ENCODE assay signal across 27 mouse cellular contexts in genomic region chr2:134989650-134990292, GRCm38 (mm10).
DNase-seq lines count a peak whose midpoint lies in the region; ATAC-seq and TF ChIP-seq lines count a peak whose summit lies in the region.
"Had no signal": no experiment of that assay in that cellular context is flagged by ENCODE, and none has a peak within 500 bp of the region (broad histone marks: within the 10 kb centered on the region; RNA-seq: fewer than 3 reads in every experiment).

No protein-coding gene starts in this region.

- H3K9me3 ChIP-seq in liver, embryonic 11.5 days (ENCODE audit: control insufficient read depth, low read length), result no peaks in the 10 kb centered on the region
- H3K9me3 ChIP-seq in liver, postnatal 0 days (ENCODE audit: low read length), result no peaks in the 10 kb centered on the region
- H3K9me3 ChIP-seq in intestine, embryonic 15.5 days, result no peaks in the 10 kb centered on the region
- H3K9me3 ChIP-seq in intestine, postnatal 0 days (ENCODE audit: control insufficient read depth), result no peaks in the 10 kb centered on the region
- no peaks in the 10 kb centered on the region for H3K9me3 ChIP-seq in liver, embryonic 15.5 days (replicated peaks)
- no peaks in the 10 kb centered on the region for H3K9me3 ChIP-seq in forebrain, embryonic 12.5 days
- H3K9me3 ChIP-seq: embryonic facial prominence, embryonic 12.5 days; embryonic facial prominence, embryonic 15.5 days; hindbrain, embryonic 10.5 days; hindbrain, embryonic 13.5 days had no signal

- H3K36me3 ChIP-seq in liver, embryonic 11.5 days (ENCODE audit: control insufficient read depth, insufficient read depth, low read length), result no peaks in the 10 kb centered on the region
- no peaks in the 10 kb centered on the region for H3K36me3 ChIP-seq in liver, postnatal 0 days (replicated peaks; ENCODE audit: insufficient read depth, low read length)
- no peaks in the 10 kb centered on the region for H3K36me3 ChIP-seq in intestine, embryonic 15.5 days
- H3K36me3 ChIP-seq in intestine, postnatal 0 days (ENCODE audit: control insufficient read depth, insufficient read depth), result no peaks in the 10 kb centered on the region
- no peaks in the 10 kb centered on the region for H3K36me3 ChIP-seq in liver, embryonic 15.5 days (replicated peaks)
- no peaks in the 10 kb centered on the region for H3K36me3 ChIP-seq in forebrain, embryonic 12.5 days (replicated peaks)
- H3K36me3 ChIP-seq in kidney, adult 2 months (ENCODE audit: control insufficient read depth, insufficient read depth, low read length), result no peaks in the 10 kb centered on the region
- H3K36me3 ChIP-seq: embryonic facial prominence, embryonic 12.5 days; embryonic facial prominence, embryonic 15.5 days; hindbrain, embryonic 10.5 days; hindbrain, embryonic 13.5 days had no signal

- no peaks in the 10 kb centered on the region for H3K4me1 ChIP-seq in liver, embryonic 11.5 days (replicated peaks; ENCODE audit: control insufficient read depth, insufficient read depth, low read length)
- H3K4me1 ChIP-seq in liver, postnatal 0 days (ENCODE audit: insufficient read depth), result no peaks in the 10 kb centered on the region
- H3K4me1 ChIP-seq in intestine, embryonic 15.5 days (replicated peaks), result no peaks in the 10 kb centered on the region
- H3K4me1 ChIP-seq in intestine, postnatal 0 days (replicated peaks; ENCODE audit: control insufficient read depth, insufficient read depth, low read length), result no peaks in the 10 kb centered on the region; the same call in 1 of the 2 replicates
- no peaks in the 10 kb centered on the region for H3K4me1 ChIP-seq in liver, embryonic 15.5 days (replicated peaks)
- no peaks in the 10 kb centered on the region for H3K4me1 ChIP-seq in forebrain, embryonic 12.5 days
- H3K4me1 ChIP-seq in kidney, adult 2 months (ENCODE audit: control insufficient read depth, insufficient read depth, low read length), result no peaks in the 10 kb centered on the region
- H3K4me1 ChIP-seq: embryonic facial prominence, embryonic 12.5 days; embryonic facial prominence, embryonic 15.5 days; hindbrain, embryonic 10.5 days; hindbrain, embryonic 13.5 days had no signal

- H3K27me3 ChIP-seq in liver, embryonic 11.5 days (replicated peaks; ENCODE audit: control insufficient read depth, insufficient read depth, low read length), result no peaks in the 10 kb centered on the region
- no peaks in the 10 kb centered on the region for H3K27me3 ChIP-seq in liver, postnatal 0 days (ENCODE audit: insufficient read depth, low read length)
- H3K27me3 ChIP-seq in intestine, embryonic 15.5 days (replicated peaks), result no peaks in the 10 kb centered on the region
- H3K27me3 ChIP-seq in intestine, postnatal 0 days (replicated peaks; ENCODE audit: control insufficient read depth, insufficient read depth, low read length), result no peaks in the 10 kb centered on the region
- no peaks in the 10 kb centered on the region for H3K27me3 ChIP-seq in liver, embryonic 15.5 days
- no peaks in the 10 kb centered on the region for H3K27me3 ChIP-seq in forebrain, embryonic 12.5 days
- H3K27me3 ChIP-seq in kidney, adult 2 months (replicated peaks; ENCODE audit: control insufficient read depth, insufficient read depth, low read length), result no peaks in the 10 kb centered on the region
- H3K27me3 ChIP-seq: embryonic facial prominence, embryonic 12.5 days; embryonic facial prominence, embryonic 15.5 days; hindbrain, embryonic 13.5 days had no signal

- TF ChIP-seq POLR2A in kidney, adult 2 months (IDR thresholded peaks at IDR 0.05; ENCODE audit: low read depth, low read length), result no peak

- WGBS in liver, embryonic 11.5 days, result 52% methylated on average over 9 of the region's 9 CpGs
- WGBS in liver, postnatal 0 days (ENCODE audit: insufficient replicate concordance), result 56% methylated on average over 9 of the region's 9 CpGs
- 40% methylated on average over 9 of the region's 9 CpGs for WGBS in intestine, embryonic 15.5 days
- WGBS in intestine, postnatal 0 days, result 38% methylated on average over 9 of the region's 9 CpGs
- WGBS in liver, embryonic 15.5 days (ENCODE audit: insufficient replicate concordance), result 26% methylated on average over 9 of the region's 9 CpGs
- 89% methylated on average over 9 of the region's 9 CpGs for WGBS in forebrain, embryonic 12.5 days
- WGBS in kidney, adult 2 months, result 76% methylated on average over 9 of the region's 9 CpGs

- no peak overlapping the region for H3K4me3 ChIP-seq in liver, embryonic 11.5 days (ENCODE audit: low read depth, low read length)
- H3K4me3 ChIP-seq in liver, postnatal 0 days (ENCODE audit: low read depth, low read length), result no peak overlapping the region
- no peak overlapping the region for H3K4me3 ChIP-seq in intestine, embryonic 15.5 days (replicated peaks)
- H3K4me3 ChIP-seq in intestine, postnatal 0 days (ENCODE audit: low read depth, low read length), result no peak overlapping the region
- H3K4me3 ChIP-seq in liver, embryonic 15.5 days (replicated peaks), result no peak overlapping the region
- H3K4me3 ChIP-seq in forebrain, embryonic 12.5 days (replicated peaks), result no peak overlapping the region
- H3K4me3 ChIP-seq in kidney, adult 2 months (ENCODE audit: insufficient read depth, low read depth, low read length), result no peak overlapping the region
- H3K4me3 ChIP-seq: embryonic facial prominence, embryonic 12.5 days; embryonic facial prominence, embryonic 15.5 days; heart, adult 2 months; hindbrain, embryonic 10.5 days; hindbrain, embryonic 13.5 days had no signal

- no peak for TF ChIP-seq EP300 in liver, postnatal 0 days (IDR thresholded peaks at IDR 0.05; ENCODE audit: low read depth)

- H3K27ac ChIP-seq in liver, embryonic 11.5 days (ENCODE audit: low read depth, low read length), result no peak overlapping the region
- no peak overlapping the region for H3K27ac ChIP-seq in liver, postnatal 0 days (ENCODE audit: low read depth)
- H3K27ac ChIP-seq in intestine, embryonic 15.5 days, result no peak overlapping the region
- H3K27ac ChIP-seq in intestine, postnatal 0 days (ENCODE audit: low read depth, low read length), result no peak overlapping the region
- no peak overlapping the region for H3K27ac ChIP-seq in liver, embryonic 15.5 days (replicated peaks)
- H3K27ac ChIP-seq in forebrain, embryonic 12.5 days, result no peak overlapping the region
- no peak overlapping the region for H3K27ac ChIP-seq in kidney, adult 2 months (ENCODE audit: insufficient read depth, low read depth, low read length)
- H3K27ac ChIP-seq: embryonic facial prominence, embryonic 12.5 days; embryonic facial prominence, embryonic 15.5 days; heart, adult 2 months; hindbrain, embryonic 10.5 days; hindbrain, embryonic 13.5 days had no signal

- no peak for DNase-seq in liver, embryonic 11.5 days (ENCODE audit: low spot score)
- no peak for DNase-seq in liver, postnatal 0 days
- DNase-seq in left cerebral cortex, adult 11 months (ENCODE audit: low spot score), result no peak
- no peak for DNase-seq in kidney, adult 2 months
- DNase-seq: adrenal gland, adult 8-10 months; adrenal gland, postnatal 36 days; cerebellum, adult 11 months; cerebellum, adult 2 months; cerebellum, adult 9-11 months; cerebellum, postnatal 25 days; gastrocnemius, postnatal 10 days; gastrocnemius, postnatal 36 days; heart, adult 2 months; heart, postnatal 36 days had no signal

- ATAC-seq in liver, embryonic 11.5 days (replicated peaks; ENCODE audit: low FRiP score), result 0 out of 2 replicates have a peak, but pooled peaks have one; percentile 29
- no peak for ATAC-seq in liver, postnatal 0 days
- peak; percentile 92 for ATAC-seq in intestine, embryonic 15.5 days
- peak; percentile 59; the same call in 1 of the 2 replicates for ATAC-seq in intestine, postnatal 0 days
- peak; percentile 28; the same call in 1 of the 2 replicates for ATAC-seq in liver, embryonic 15.5 days (ENCODE audit: insufficient read depth)
- no peak for ATAC-seq in forebrain, embryonic 12.5 days (ENCODE audit: low FRiP score)
- ATAC-seq: activated CD4-positive, CD25-positive, alpha-beta regulatory T cell, adult 4 months; CD4-positive, CD25-positive, alpha-beta regulatory T cell, adult 4 months; forebrain, embryonic 16.5 days; hindbrain, embryonic 16.5 days had no signal

- no peak overlapping the region for H3K9ac ChIP-seq in liver, embryonic 11.5 days (ENCODE audit: low read depth, low read length)
- H3K9ac ChIP-seq in liver, postnatal 0 days (replicated peaks), result no peak overlapping the region
- H3K9ac ChIP-seq in intestine, embryonic 15.5 days, result no peak overlapping the region
- H3K9ac ChIP-seq in intestine, postnatal 0 days (ENCODE audit: low read depth, low read length), result no peak overlapping the region
- H3K9ac ChIP-seq in liver, embryonic 15.5 days, result no peak overlapping the region
- no peak overlapping the region for H3K9ac ChIP-seq in forebrain, embryonic 12.5 days
- H3K9ac ChIP-seq: embryonic facial prominence, embryonic 12.5 days; embryonic facial prominence, embryonic 15.5 days; hindbrain, embryonic 13.5 days had no signal

- no peak for TF ChIP-seq CTCF in liver, postnatal 0 days (IDR thresholded peaks at IDR 0.05; ENCODE audit: low read depth)
- TF ChIP-seq CTCF in intestine, postnatal 0 days (IDR thresholded peaks at IDR 0.05; ENCODE audit: low read depth), result no peak
- TF ChIP-seq CTCF in kidney, adult 2 months (conservative IDR thresholded peaks at IDR 0.05; ENCODE audit: insufficient read depth, insufficient read length, low read depth, low read length), result no peak

- H3K4me2 ChIP-seq in liver, embryonic 11.5 days, result no peak overlapping the region
- no peak overlapping the region for H3K4me2 ChIP-seq in liver, postnatal 0 days (ENCODE audit: low read depth, low read length)
- H3K4me2 ChIP-seq in intestine, embryonic 15.5 days (replicated peaks), result no peak overlapping the region
- H3K4me2 ChIP-seq in intestine, postnatal 0 days (replicated peaks; ENCODE audit: low read depth), result peak overlapping the region; percentile 14; the same call in 1 of the 2 replicates
- H3K4me2 ChIP-seq in liver, embryonic 15.5 days, result no peak overlapping the region
- no peak overlapping the region for H3K4me2 ChIP-seq in forebrain, embryonic 12.5 days
- H3K4me2 ChIP-seq: embryonic facial prominence, embryonic 12.5 days; embryonic facial prominence, embryonic 15.5 days; heart, embryonic 11.5 days; hindbrain, embryonic 13.5 days had no signal

Comparison
In these comparisons a context has a peak if more than half of its experiments do, and no peak if none do; other contexts are left out.
1. ATAC-seq: peak in liver, embryonic 11.5 days (single experiment), intestine, embryonic 15.5 days (single experiment), intestine, postnatal 0 days (single experiment) and liver, embryonic 15.5 days (single experiment); none in liver, postnatal 0 days (single experiment) and forebrain, embryonic 12.5 days (single experiment).